Mouse (Mus musculus) brain, embryonic 14.5 days (tissue): ENCODE measurements around the gene Gsta2.

Experiments
- CTCF ChIP-seq: fragments of 200-500 bp; IDR thresholded peaks from 2 replicates; pipeline ENCODE4 v1.5.1; 2012; ENCODE audit warnings: inconsistent platforms, mild to moderate bottlenecking, moderate library complexity, borderline replicate concordance; ENCODE audit not compliant: insufficient read depth, insufficient read length; ENCODE audit errors: extremely low read depth
- POLR2A ChIP-seq: fragments of 200-500 bp; IDR thresholded peaks from 2 replicates; pipeline ENCODE4 v1.6.1; 2012; ENCODE audit warnings: mild to moderate bottlenecking, inconsistent platforms, borderline replicate concordance; ENCODE audit not compliant: poor library complexity, insufficient read depth, insufficient read length, severe bottlenecking; ENCODE audit errors: extremely low read depth

- TF ChIP-seq CTCF, result peak; percentile 34; the same call in 1 of the 2 replicates
- no peak for TF ChIP-seq POLR2A
Measured at GRCm38 (mm10) chr9:78378113-78378785, 22.7 kb upstream of the Gsta2 start, which contains the start of gene Ooep.
